Comparison of ENCODE assay signal across 24 mouse cellular contexts in genomic region chr13:107126636-107127035, GRCm38 (mm10).
A peak's percentile ranks its signal among the peaks of the same experiment; 100 is the strongest.
DNase-seq lines count a peak whose midpoint lies in the region; ATAC-seq and TF ChIP-seq lines count a peak whose summit lies in the region.
"Had no signal": no experiment of that assay in that cellular context is flagged by ENCODE, and none has a peak within 500 bp of the region (broad histone marks: within the 10 kb centered on the region; RNA-seq: fewer than 3 reads in every experiment).

No protein-coding gene starts in this region.

- no peak overlapping the region for H3K27ac ChIP-seq in kidney, embryonic 16.5 days (ENCODE audit: low read length)
- H3K27ac ChIP-seq: embryonic facial prominence, embryonic 15.5 days; heart, adult 2 months; heart, embryonic 13.5 days; hindbrain, embryonic 12.5 days; left cerebral cortex, adult 2 months; limb, embryonic 15.5 days; liver, embryonic 14.5 days; midbrain, embryonic 12.5 days; neural tube, embryonic 15.5 days; stomach, embryonic 15.5 days had no signal

- DNase-seq in lung, postnatal 4 days, result peak; percentile 12 to 49
- DNase-seq in lung, adult 2 months, result no peak
- DNase-seq in layer of hippocampus, adult 11-12 months (ENCODE audit: low spot score), result peak; percentile 68
- peak; percentile 59 to 73 for DNase-seq in layer of hippocampus, adult 8-10 months (ENCODE audit: low spot score in 2 of 2)
- peak; percentile 58 to 75 for DNase-seq in layer of hippocampus, postnatal 36 days
- no peak for DNase-seq in embryo, embryonic 9.5 days (ENCODE audit: extremely low spot score)
- DNase-seq: adrenal gland, postnatal 14 days; cerebellum, adult 9-10 months; gastrocnemius, postnatal 36 days; heart, adult 2 months; kidney, postnatal 14 days; left cerebral cortex, postnatal 4 days; thymus, postnatal 25 days had no signal

- no peaks in the 10 kb centered on the region for H3K4me1 ChIP-seq in lung, adult 2 months (ENCODE audit: control insufficient read depth, insufficient read depth, low read length)
- H3K4me1 ChIP-seq in kidney, embryonic 16.5 days (ENCODE audit: insufficient read depth, low read length), result no peaks in the 10 kb centered on the region
- H3K4me1 ChIP-seq: embryonic facial prominence, embryonic 15.5 days; hindbrain, embryonic 12.5 days; limb, embryonic 15.5 days; midbrain, embryonic 12.5 days; neural tube, embryonic 15.5 days; stomach, embryonic 15.5 days had no signal

- no peak overlapping the region for H3K4me3 ChIP-seq in lung, adult 2 months (replicated peaks; ENCODE audit: extremely low read depth, low read depth, low read length)
- H3K4me3 ChIP-seq in kidney, embryonic 16.5 days (ENCODE audit: low read length), result no peak overlapping the region
- H3K4me3 ChIP-seq: embryonic facial prominence, embryonic 15.5 days; heart, adult 2 months; heart, embryonic 13.5 days; hindbrain, embryonic 12.5 days; left cerebral cortex, adult 2 months; limb, embryonic 15.5 days; midbrain, embryonic 12.5 days; neural tube, embryonic 15.5 days; stomach, embryonic 15.5 days had no signal

- no peak for ATAC-seq in kidney, embryonic 16.5 days (ENCODE audit: low FRiP score, low TSS enrichment)
- ATAC-seq: intestine, postnatal 0 days had no signal

- WGBS in lung, adult 2 months, result 83% methylated on average over 7 of the region's 7 CpGs
- 90% methylated on average over 7 of the region's 7 CpGs for WGBS in kidney, embryonic 16.5 days

- TF ChIP-seq POLR2A in lung, adult 2 months (IDR thresholded peaks at IDR 0.05; ENCODE audit: borderline replicate concordance, extremely low read depth, low read depth, low read length), result no peak

- no peak for TF ChIP-seq CTCF in lung, adult 2 months (IDR thresholded peaks at IDR 0.05; ENCODE audit: insufficient read depth, low read length)

- no peaks in the 10 kb centered on the region for H3K9me3 ChIP-seq in kidney, embryonic 16.5 days (ENCODE audit: low read length)
- H3K9me3 ChIP-seq: embryonic facial prominence, embryonic 15.5 days; heart, embryonic 13.5 days; hindbrain, embryonic 12.5 days; limb, embryonic 15.5 days; midbrain, embryonic 12.5 days; neural tube, embryonic 15.5 days; stomach, embryonic 15.5 days had no signal

- no peak overlapping the region for H3K4me2 ChIP-seq in kidney, embryonic 16.5 days (replicated peaks; ENCODE audit: low read depth, low read length)
- H3K4me2 ChIP-seq: embryonic facial prominence, embryonic 15.5 days; heart, embryonic 13.5 days; hindbrain, embryonic 12.5 days; limb, embryonic 15.5 days; midbrain, embryonic 12.5 days; neural tube, embryonic 15.5 days; stomach, embryonic 15.5 days had no signal

- H3K9ac ChIP-seq in kidney, embryonic 16.5 days (replicated peaks; ENCODE audit: low read length), result no peak overlapping the region
- H3K9ac ChIP-seq: embryonic facial prominence, embryonic 15.5 days; heart, embryonic 13.5 days; hindbrain, embryonic 12.5 days; limb, embryonic 15.5 days; liver, embryonic 14.5 days; midbrain, embryonic 12.5 days; neural tube, embryonic 15.5 days; stomach, embryonic 15.5 days had no signal

- H3K27me3 ChIP-seq in kidney, embryonic 16.5 days (ENCODE audit: insufficient read depth, low read length), result no peaks in the 10 kb centered on the region
- H3K27me3 ChIP-seq: embryonic facial prominence, embryonic 15.5 days; heart, embryonic 13.5 days; hindbrain, embryonic 12.5 days; limb, embryonic 15.5 days; midbrain, embryonic 12.5 days; neural tube, embryonic 15.5 days; stomach, embryonic 15.5 days had no signal

- no peaks in the 10 kb centered on the region for H3K36me3 ChIP-seq in kidney, embryonic 16.5 days (ENCODE audit: insufficient read depth, low read length)
- H3K36me3 ChIP-seq: embryonic facial prominence, embryonic 15.5 days; heart, embryonic 13.5 days; hindbrain, embryonic 12.5 days; limb, embryonic 15.5 days; midbrain, embryonic 12.5 days; neural tube, embryonic 15.5 days; stomach, embryonic 15.5 days had no signal

Comparison
In these comparisons a context has a peak if more than half of its experiments do, and no peak if none do; other contexts are left out.
1. DNase-seq: peak in lung, postnatal 4 days (2 of 2), layer of hippocampus, adult 11-12 months (single experiment), layer of hippocampus, adult 8-10 months (2 of 2) and layer of hippocampus, postnatal 36 days (2 of 2); none in lung, adult 2 months (single experiment) and embryo, embryonic 9.5 days (single experiment).